Mouse (Mus musculus) B cell, adult (primary cell): Measurements from ENCODE around the gene Elp1. TPM values are rescaled to one million over a fixed set of nuclear protein-coding genes. Genes with fewer than 3 reads are reported as not detected.

Experiments used
- total RNA-seq: library from RNA; stranded (reverse); gene quantifications from 4 replicates; pipeline ENCODE4 v1.2.4, GENCODE M21; 2023; ENCODE audit not compliant: inconsistent age

Gene Elp1
- total RNA-seq, result 40.1 to 52.8 TPM (median 45.1 TPM) in 4 replicates

DNA sequence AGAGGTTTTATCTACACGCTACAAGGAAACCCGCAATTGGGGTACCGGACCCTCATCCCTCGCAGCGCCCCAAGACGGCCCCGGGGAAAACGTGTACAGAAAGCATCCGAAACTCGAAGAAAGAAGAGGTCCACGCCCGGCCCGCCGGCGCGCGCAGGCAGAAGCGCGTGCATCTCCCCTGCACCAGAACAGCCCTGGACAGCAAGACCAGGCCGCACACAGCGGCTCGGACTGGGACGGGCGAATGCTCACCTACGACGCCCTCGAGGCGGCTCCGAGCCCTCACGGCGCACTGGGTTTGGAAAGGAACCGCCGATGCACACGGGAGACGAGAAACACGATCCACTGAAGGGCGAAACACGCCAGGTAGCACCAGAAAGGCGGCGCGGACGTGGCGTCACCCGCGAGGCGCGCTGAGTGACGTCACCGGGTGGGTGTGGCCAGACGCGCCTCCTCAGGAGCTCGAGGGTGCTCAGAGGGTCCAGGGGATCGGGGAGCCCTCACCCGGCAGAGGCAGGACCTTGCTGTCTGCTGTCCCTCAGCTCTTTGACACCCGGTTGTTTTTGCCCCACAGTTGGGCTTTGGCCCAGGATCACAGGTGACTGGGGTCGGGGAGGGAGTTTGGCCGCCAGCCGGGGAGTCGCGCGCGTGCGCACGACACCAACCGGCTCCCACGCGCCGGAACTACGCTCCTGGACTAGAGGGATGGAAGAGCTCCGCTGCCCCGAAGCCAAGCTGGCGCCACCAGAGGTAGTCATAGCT is at the start of gene Elp1, which contains the start of gene Fam206a:
Elp1 (minus strand) TSS at position 425 of the 762 bp plus-strand sequence.
Fam206a (plus strand) TSS at position 439 of the 762 bp plus-strand sequence.

GRCm38 (mm10) chr4:56743363-56744195 is 58.6 kb downstream of the Elp1 start, which contains the start of gene Actl7a:
Actl7a (plus strand) TSS chr4:56743413.

DNA sequence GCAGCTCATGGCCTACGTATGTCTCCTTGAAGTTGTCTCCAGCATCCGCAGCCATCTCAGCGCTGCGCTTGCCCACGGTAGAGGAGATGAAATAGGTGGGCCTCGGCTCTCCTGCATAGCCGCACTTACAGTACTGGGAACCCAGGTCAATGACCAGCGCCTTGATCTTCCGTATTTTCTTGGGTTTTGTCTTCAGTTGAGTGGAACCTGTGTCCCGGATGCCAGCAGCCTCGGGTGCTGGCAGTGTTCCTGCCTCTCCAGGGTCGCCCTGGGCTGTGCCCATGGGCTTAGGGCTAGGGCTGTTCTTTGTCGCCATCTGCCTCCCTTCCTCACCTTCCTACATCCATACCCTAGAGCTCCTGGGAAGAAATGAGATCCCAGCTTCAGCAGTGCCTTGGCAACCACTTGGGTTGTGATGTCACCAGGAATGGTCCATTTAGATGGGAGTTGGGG is 61.1 kb downstream of the Elp1 start, which contains the start of gene Actl7b:
Actl7b (minus strand) TSS at position 403 of the 453 bp plus-strand sequence.

GRCm38 (mm10) chr4:56740020-56740485 is 62.1 kb downstream of the Elp1 start, which contains the start of gene Gm26657:
Gm26657 (plus strand) TSS chr4:56740070.

Other genes with a start within 250 kb of the Elp1 start
- not detected in 4 replicates for gene Gm26657, start 62.3 kb downstream of the Elp1 start, total RNA-seq
- 1.0 to 1.2 TPM (median 1.1 TPM) in 4 replicates for gene Actl7b, start 60.9 kb downstream of the Elp1 start, total RNA-seq
- gene Actl7a, start 58.9 kb downstream of the Elp1 start, total RNA-seq, result not detected in 4 replicates
- gene Fam206a, start within 50 bp of the Elp1 start, total RNA-seq, result 20.5 to 22.2 TPM (median 20.9 TPM) in 4 replicates
- 4.0 to 5.3 TPM (median 4.9 TPM) in 4 replicates for gene Ctnnal1, start 62.9 kb upstream of the Elp1 start, total RNA-seq
- 28.9 to 35.3 TPM (median 30.6 TPM) in 4 replicates for gene Tmem245, start 145.1 kb upstream of the Elp1 start, total RNA-seq
- gene Frrs1l, start 188.1 kb upstream of the Elp1 start, total RNA-seq, result not detected in 4 replicates